Mouse (Mus musculus): Measurements from ENCODE around the gene Pdss2.

The Pdss2 gene

DNA sequence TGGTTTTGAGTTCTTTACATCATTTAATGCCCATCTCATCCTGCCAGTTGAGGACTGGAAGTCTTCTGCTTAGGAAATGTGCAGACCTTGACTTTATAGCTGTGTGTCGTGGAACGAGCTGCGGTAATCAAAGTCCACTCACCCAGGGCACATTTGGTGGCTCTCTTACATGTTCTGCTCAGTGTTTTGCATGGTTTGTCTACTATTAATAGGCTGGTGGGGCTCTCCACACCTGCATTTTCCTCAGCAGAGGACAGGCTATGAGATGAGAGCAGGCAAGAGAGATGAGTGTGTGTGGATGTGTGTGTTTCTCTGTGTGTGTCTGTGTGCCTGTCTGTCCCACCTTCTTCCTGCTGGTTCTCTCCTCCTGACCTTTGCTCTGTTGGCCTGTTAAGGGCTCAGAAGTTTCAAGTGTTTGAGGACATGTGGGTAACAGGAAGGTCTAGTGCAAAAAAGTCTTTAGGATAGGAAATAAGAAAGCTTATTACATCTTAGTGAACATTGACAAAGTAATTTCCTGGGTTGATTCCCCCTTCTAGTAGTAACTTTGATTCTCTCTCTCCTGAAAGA, 266.2 kb downstream of the Pdss2 start:
- DNase-seq = peak; percentile 33 to 41

- no peak for DNase-seq
Measured at GRCm38 (mm10) chr10:43488258-43488657, 267.0 kb downstream of the Pdss2 start.

- no peak for DNase-seq
Measured at GRCm38 (mm10) chr10:43489139-43489538, 267.9 kb downstream of the Pdss2 start.

GRCm38 (mm10) chr10:43489550-43489949, 268.3 kb downstream of the Pdss2 start:
- peak; percentile 55 to 69 for DNase-seq

DNA sequence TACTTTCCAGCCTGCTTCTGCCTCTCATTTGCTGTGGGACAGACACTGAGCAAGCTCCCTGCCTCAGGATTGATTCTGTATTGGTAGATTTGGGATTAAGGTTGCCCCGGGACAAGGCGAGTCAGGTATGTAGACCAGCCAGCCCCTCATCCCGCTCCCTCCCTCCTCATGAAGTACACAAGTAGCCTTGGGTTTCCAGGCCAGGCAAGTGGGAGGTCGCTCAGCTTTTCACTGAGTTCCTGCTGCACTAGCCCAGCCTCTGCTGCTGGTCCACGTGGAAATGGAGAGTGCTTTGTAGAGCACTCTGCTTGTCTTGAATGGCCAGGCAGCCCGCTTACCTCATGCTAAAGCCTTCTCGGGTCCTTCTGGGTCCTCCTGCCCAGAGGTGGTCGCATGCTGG, 268.7 kb downstream of the Pdss2 start:
- DNase-seq = no peak

GRCm38 (mm10) chr10:43490846-43491245, 269.6 kb downstream of the Pdss2 start:
- peak; percentile 70 to 90 for DNase-seq

DNA sequence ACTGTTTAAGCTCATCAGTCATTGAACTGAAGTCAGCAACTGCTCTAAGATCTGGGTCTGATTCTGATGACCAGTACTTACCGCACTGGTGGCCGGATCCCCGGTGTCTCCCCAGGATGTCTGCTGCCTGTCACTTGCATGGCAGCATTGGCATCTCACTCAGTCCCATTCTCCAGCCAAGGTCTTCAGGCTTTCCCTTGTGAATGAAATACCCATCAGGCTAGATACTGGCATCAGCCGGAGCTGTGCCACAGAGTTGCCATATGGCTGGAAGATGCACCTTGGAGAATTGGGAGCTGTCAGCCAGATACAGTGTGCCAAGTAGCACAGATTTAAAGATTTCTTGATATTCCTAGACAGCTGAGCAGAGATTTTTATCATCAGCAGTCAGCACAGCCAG, 281.3 kb downstream of the Pdss2 start:
- DNase-seq = no peak

DNA sequence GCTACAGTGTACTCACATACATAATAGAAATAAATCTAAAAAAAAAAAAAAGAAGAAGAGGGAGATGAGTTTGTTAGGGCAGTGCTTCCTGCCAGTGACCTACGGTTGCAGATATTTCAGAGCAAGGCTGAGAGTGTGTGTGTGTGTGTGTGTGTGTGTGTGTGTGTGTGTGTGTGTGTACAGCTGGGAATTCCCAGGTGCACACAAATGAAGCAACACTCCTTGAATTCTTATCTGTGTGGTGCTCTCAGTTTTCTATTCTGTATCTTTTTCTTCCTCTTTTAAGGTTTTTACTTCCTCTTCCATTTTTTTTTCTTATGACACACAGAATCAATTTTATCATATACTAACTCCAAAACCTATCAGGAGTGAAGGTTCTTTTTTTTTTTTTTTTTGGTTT, 283.0 kb downstream of the Pdss2 start:
- DNase-seq = no peak

GRCm38 (mm10) chr10:43507051-43507450, 285.8 kb downstream of the Pdss2 start:
- no peak for DNase-seq

DNA sequence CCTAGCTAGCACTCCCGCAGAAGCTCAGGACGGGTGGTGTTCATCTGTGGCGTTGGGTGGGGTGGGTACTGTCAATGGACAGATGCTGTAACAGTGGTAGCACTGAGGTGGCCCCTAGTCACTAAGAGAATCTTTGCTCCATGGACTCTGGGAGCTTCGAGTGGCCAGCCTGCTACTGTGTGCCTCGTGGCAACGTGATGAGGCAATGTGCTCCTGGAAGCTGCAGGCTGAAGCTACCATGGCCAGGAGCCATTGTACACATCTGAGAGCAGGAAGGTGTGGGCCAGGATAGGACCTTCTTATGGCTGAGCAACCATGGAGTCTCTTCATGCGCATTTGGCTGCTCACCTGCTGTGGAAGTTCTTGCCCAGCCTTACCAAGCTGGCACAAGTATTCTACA, 287.9 kb downstream of the Pdss2 start:
- no peak for DNase-seq

DNA sequence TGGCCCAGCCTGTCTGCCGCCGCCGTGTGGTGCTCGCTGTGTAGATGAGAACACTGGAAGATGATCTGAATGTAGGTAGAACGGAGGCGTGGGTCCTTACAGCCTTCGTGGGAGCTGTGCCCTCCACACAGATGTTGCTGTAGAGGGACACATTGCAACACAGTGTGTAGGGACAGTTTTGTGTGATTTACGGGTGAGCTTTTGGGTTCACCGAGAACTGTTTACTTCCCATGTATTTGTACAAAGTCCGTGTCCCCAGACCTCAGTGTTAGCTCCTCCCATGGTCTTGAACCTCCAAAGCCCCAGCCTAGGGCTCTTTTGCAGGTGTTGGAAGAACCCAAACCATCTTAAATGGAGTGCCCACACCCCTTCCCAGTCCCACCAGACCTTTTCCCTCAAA, 291.7 kb downstream of the Pdss2 start:
- DNase-seq = no peak

All from kidney, adult 8-10 months (tissue).